ENCODE assay signal across 9 mouse cellular contexts in the genomic region with DNA sequence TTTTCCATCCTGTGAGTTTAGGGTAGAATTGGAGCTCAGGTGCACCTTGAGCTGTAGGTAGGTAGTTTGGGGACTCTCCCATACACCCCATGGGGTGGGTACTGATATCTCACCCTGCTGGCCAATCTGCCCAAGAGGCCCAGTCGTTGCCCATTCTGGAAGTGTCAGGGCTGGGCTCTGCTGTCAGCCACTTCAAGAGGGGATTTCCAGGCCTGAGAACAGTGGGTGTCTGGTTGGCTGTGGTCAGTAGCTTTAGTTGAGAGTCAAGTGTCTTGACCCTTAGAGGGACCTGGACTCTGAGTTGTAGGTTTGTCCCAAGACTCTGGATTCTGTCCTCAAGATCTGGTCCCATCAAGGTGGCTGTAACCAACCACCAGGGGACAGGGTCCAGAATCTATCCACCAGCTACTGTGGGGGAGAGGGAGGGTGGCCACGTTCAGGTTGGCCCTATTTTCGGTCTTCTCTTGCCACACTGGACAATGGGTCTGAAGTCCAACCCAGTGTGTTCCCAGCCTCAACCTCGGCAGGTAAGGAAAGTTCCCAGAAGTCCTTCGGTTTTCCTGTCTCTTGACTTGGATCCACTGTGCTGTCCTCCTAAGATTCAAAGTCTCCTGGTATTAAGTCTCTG.
DNase-seq lines count a peak whose midpoint lies in the region; ATAC-seq and TF ChIP-seq lines count a peak whose summit lies in the region.
"Had no signal": no experiment of that assay in that cellular context is flagged by ENCODE, and none has a peak within 500 bp of the region (broad histone marks: within the 10 kb centered on the region; RNA-seq: fewer than 3 reads in every experiment).

No protein-coding gene starts in this region.

- no peaks in the 10 kb centered on the region for H3K9me3 ChIP-seq in erythroblast, embryonic 14.5 days (ENCODE audit: control insufficient read depth, low read length)
- H3K9me3 ChIP-seq in kidney, postnatal 0 days (replicated peaks; ENCODE audit: low read length), result no peaks in the 10 kb centered on the region
- no peaks in the 10 kb centered on the region for H3K9me3 ChIP-seq in neural tube, embryonic 15.5 days (replicated peaks)

- no peak for TF ChIP-seq POLR2A in kidney, adult 2 months (IDR thresholded peaks at IDR 0.05; ENCODE audit: low read depth, low read length)

- H3K4me3 ChIP-seq in kidney, adult 2 months (ENCODE audit: insufficient read depth, low read depth, low read length), result no peak overlapping the region
- H3K4me3 ChIP-seq in erythroblast, embryonic 14.5 days (replicated peaks), result peak overlapping the region; percentile 75
- H3K4me3 ChIP-seq in kidney, postnatal 0 days (replicated peaks; ENCODE audit: low read depth, low read length), result no peak overlapping the region
- H3K4me3 ChIP-seq in neural tube, embryonic 15.5 days (replicated peaks), result peak overlapping the region; percentile 73

- TF ChIP-seq CTCF in kidney, adult 2 months (conservative IDR thresholded peaks at IDR 0.05; ENCODE audit: insufficient read depth, insufficient read length, low read depth, low read length), result no peak
- peak; percentile 25; the same call in 1 of the 2 replicates for TF ChIP-seq CTCF in kidney, postnatal 0 days (IDR thresholded peaks at IDR 0.05; ENCODE audit: low read depth)

- H3K36me3 ChIP-seq in kidney, adult 2 months (ENCODE audit: control insufficient read depth, insufficient read depth, low read length), result no peaks in the 10 kb centered on the region
- peaks cover 55% of the 10 kb centered on the region for H3K36me3 ChIP-seq in erythroblast, embryonic 14.5 days (ENCODE audit: control insufficient read depth)
- no peaks in the 10 kb centered on the region for H3K36me3 ChIP-seq in kidney, postnatal 0 days (ENCODE audit: insufficient read depth, low read length)
- no peaks in the 10 kb centered on the region for H3K36me3 ChIP-seq in neural tube, embryonic 15.5 days

- ATAC-seq in kidney, postnatal 0 days (replicated peaks; ENCODE audit: low FRiP score, low read depth), result no peak
- no peak for ATAC-seq in neural tube, embryonic 15.5 days (ENCODE audit: low FRiP score)

- no peak overlapping the region for H3K9ac ChIP-seq in kidney, postnatal 0 days (ENCODE audit: low read depth, low read length)
- H3K9ac ChIP-seq in neural tube, embryonic 15.5 days (replicated peaks), result peak overlapping the region; percentile 91

- DNase-seq in kidney, adult 2 months, result peak; percentile 90
- DNase-seq in kidney, postnatal 10 days, result no peak
- DNase-seq in kidney, postnatal 0 days (ENCODE audit: low spot score), result no peak
- DNase-seq in adipocyte (ENCODE audit: low spot score), result no peak
- no peak for DNase-seq in ovary, postnatal 10 days (ENCODE audit: low spot score)
- DNase-seq in thymus, postnatal 25 days, result no peak
- DNase-seq: heart, adult 2 months had no signal

- 50% methylated on average over 5 of the region's 5 CpGs for WGBS in kidney, adult 2 months
- 55% methylated on average over 5 of the region's 5 CpGs for WGBS in kidney, postnatal 0 days
- WGBS in neural tube, embryonic 15.5 days, result 61% methylated on average over 5 of the region's 5 CpGs

- peak overlapping the region; percentile 97 for H3K4me2 ChIP-seq in kidney, postnatal 0 days (ENCODE audit: low read length)
- peak overlapping the region; percentile 93 for H3K4me2 ChIP-seq in neural tube, embryonic 15.5 days

- H3K4me1 ChIP-seq in kidney, adult 2 months (ENCODE audit: control insufficient read depth, insufficient read depth, low read length), result peaks cover 49% of the 10 kb centered on the region
- peaks cover 85% of the 10 kb centered on the region for H3K4me1 ChIP-seq in erythroblast, embryonic 14.5 days (ENCODE audit: control insufficient read depth)
- peaks cover 55% of the 10 kb centered on the region for H3K4me1 ChIP-seq in kidney, postnatal 0 days (replicated peaks; ENCODE audit: insufficient read depth, low read length)
- H3K4me1 ChIP-seq in neural tube, embryonic 15.5 days, result peaks cover 83% of the 10 kb centered on the region

- peak overlapping the region; percentile 80 for H3K27ac ChIP-seq in kidney, adult 2 months (ENCODE audit: insufficient read depth, low read depth, low read length)
- H3K27ac ChIP-seq in kidney, postnatal 0 days, result 0 out of 2 replicates have a peak overlapping the region, but pooled peaks have one; percentile 0
- 0 out of 2 replicates have a peak overlapping the region, but pooled peaks have one; percentile 99 for H3K27ac ChIP-seq in neural tube, embryonic 15.5 days (replicated peaks)

- H3K27me3 ChIP-seq in kidney, adult 2 months (replicated peaks; ENCODE audit: control insufficient read depth, insufficient read depth, low read length), result no peaks in the 10 kb centered on the region
- no peaks in the 10 kb centered on the region for H3K27me3 ChIP-seq in erythroblast, embryonic 14.5 days (ENCODE audit: control insufficient read depth)
- H3K27me3 ChIP-seq in kidney, postnatal 0 days (ENCODE audit: insufficient read depth, low read length), result no peaks in the 10 kb centered on the region
- H3K27me3 ChIP-seq in neural tube, embryonic 15.5 days (replicated peaks), result no peaks in the 10 kb centered on the region

Comparison
In these comparisons a context has a peak if more than half of its experiments do, and no peak if none do; other contexts are left out.
1. H3K27ac ChIP-seq: peak in every context shown above with its lines; median percentile 99 in neural tube, embryonic 15.5 days; 80 in kidney, adult 2 months; 0 in kidney, postnatal 0 days.
2. H3K4me3 ChIP-seq: peak in erythroblast, embryonic 14.5 days (single experiment) and neural tube, embryonic 15.5 days (single experiment); none in kidney, adult 2 months (single experiment) and kidney, postnatal 0 days (single experiment).